Mouse (Mus musculus): ENCODE measurements around the gene Wdr24.

Wdr24 gene

DNA sequence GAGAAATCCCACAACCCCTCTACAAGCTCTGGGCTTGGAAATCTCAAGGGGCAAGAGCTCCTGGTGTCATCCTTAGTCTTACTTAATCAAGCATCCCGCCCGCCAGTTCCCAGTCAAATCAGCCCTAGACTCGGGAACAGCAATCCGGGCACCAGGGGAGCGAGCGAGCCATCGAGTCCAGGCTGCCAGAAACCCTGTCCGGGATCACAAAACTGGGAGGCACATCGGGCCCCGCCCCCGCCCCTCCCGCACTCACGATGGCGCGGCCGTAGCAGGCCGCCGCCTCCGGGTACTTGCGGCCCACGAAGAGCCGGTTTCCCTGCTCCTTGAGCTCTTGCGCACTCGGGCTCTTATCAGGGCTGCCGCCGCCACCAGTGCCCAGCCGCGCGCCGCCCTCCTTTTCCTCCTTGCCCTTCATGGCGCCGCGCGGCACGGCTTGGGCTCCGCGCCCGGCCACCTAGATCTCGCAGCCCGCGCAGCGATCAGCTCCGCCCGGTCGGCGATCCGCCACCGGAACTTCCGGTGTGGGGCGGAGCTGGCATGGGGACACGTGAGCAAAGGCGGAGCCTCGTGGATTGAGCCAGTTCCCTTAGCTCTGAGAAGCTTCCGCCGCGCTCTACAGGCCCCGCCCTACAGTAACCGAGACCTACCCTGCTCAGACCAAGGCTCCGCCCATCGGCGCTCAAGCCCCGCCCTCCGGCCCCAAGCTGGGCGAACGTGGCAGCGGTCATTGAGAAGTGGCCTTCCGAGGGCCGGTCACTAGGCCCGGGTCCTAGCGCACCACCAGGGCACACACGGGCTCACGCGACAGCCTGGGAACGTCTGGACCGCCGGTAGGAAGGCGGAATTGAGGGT lies 9.2 kb downstream of the Wdr24 start:
- DNase-seq, result peak; percentile 99

- no peak for DNase-seq
These were observed 9.8 kb downstream of the Wdr24 start, which contains the start of gene Stub1 for GRCm38 (mm10) chr17:25833291-25833663. Stub1 (minus strand) TSS chr17:25833404.

DNA sequence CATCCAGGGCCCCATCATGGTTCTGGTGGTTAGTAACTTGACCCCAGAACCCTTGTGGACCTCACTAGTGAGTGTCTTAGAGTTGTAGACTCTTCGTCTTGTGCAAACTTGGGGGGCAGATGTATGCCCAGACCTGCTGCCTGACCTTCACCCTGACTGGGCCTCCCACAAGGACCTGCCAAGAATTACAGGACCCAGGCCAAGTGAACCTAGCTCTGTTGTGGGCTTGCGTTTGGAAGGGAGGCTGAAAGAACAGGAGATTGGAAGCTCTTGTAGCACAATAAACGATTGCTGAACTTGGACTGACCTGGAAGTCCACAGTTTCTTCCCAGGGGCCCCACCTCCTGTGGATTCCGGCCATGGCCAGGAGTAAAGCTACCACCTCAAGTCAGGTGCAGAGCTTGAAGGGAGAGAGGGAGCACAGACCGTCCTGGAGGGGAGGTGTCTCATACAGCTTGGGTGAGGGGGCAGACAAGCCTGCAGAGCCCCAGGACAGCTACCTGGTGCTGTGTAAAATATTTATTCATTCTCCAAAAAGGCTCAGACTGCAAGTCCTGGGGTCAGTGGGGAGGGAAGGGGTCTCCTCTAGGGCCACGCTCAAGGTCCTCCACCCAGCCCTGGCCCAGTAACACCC lies 10.7 kb downstream of the Wdr24 start:
- DNase-seq, result peak; percentile 52

DNA sequence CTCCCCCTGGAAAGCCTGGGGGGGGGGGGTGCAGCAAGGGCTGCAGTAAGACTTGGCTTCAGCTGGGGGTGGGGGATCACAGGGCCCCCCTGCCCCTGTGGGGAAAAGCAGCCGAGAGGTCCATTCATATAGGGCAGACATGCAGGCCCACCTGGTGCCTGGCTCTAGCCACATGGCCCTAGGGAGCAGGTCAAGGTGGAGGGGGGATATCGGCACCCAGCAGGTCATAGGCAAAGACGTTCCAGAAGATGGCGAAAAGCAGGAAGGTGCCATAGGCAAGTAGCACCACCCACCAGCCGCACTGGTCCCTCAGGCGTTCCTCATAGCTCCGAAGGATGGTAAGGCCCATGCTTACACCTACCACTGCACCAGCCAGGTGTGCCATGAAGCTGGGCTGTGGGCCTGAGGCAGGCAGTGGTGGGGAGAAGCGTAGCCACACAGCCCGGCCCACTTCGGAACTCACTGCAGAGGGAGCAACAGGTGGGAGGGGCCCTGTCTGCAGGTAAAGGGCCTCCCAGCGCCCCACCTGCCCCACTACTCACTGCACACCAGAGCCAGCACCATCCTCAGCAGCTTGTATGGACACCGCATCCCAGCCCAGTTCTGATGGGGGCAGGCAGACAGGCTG lies 11.3 kb downstream of the Wdr24 start:
- DNase-seq, result peak; percentile 59

- no peak for DNase-seq
These were observed 11.9 kb downstream of the Wdr24 start for GRCm38 (mm10) chr17:25835301-25835700.

- no peak for DNase-seq
These were observed 12.4 kb downstream of the Wdr24 start for GRCm38 (mm10) chr17:25835816-25836215.

GRCm38 (mm10) chr17:25836397-25837075 lies 13.1 kb downstream of the Wdr24 start:
- DNase-seq, result no peak

DNA sequence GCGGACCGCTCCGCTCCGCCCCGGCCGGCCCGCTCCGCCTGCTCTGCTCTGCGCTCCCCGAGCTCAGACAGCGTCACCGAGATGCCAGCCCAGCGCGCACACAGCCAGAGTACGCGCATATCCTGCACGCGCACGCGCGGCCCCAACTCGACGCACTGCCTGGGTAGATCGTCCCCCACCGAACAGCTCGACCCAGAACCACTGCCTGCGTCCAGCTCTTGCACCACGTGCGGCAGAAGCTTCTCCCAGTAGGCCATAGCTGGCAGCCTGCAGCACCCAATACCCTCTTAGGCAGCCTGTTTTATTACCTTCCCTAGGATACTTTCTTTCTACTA lies 13.6 kb downstream of the Wdr24 start, which contains the start of gene Rhbdl1:
Gene Rhbdl1 (minus strand): TSS at position 220 of the 335 bp plus-strand sequence.
- DNase-seq, result peak; percentile 84

DNA sequence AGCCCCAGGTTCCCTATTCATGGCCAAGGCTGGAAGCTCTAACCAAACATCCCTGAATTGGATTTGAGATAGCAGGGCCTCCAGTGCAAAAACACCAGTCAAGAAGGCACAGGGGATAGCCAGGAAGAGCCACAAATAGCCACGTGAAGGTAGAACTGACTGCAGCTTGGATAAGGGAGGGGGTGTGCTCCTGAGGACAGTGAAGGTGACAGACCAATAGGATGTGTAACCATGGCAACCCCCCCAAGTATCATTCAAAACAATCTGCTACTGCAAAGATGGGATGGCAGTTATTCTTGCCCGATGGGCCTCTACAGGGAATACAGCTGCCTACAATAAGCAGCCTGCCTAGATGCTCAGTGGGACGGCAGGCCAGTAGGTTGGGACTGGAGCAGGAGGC lies 14.1 kb downstream of the Wdr24 start:
- DNase-seq, result no peak

- no peak for DNase-seq
These were observed 15.5 kb downstream of the Wdr24 start for GRCm38 (mm10) chr17:25838904-25839303.

- no peak for DNase-seq
These were observed 16.2 kb downstream of the Wdr24 start for GRCm38 (mm10) chr17:25839455-25840235.

GRCm38 (mm10) chr17:25840519-25840918 lies 17.1 kb downstream of the Wdr24 start:
- DNase-seq, result no peak

DNA sequence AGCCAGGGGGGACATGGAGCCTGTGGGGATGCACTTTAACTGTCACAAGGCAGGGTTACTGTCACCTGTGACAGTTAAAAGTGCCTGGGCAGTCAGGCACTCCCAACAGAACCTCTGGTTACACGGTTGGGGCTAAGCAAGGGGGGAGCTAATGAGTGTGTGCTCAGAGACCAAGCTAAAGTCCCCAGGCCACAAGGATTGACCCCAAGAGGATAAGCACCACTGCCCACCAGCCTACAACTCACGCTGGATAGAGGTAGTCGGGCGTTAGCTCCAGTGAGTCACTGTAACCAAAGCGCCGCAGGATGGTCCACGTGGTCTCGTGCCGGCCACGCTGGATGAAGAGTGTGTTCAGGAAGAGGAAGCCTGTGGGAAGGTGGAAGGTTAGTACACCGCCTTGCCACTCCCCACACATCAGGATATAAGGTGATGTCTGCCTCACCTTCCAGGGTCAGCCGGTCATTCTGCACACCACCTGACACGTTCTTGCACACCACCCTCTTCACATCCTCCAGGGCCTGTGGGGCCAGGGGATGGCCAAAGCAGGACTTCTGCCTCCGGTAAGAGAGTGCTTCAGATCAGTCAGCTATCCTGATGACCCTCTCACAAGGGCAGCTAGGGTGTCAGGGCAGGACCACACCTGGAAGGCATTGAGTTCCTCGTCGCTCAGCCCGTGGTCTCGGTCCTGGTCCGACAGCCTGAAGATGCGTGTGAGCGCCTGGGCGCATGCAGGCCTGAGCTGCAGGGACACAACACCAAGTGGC lies 17.9 kb downstream of the Wdr24 start, which contains the start of gene Gm20683:
Gene Gm20683 (minus strand): TSS at position 647 of the 764 bp plus-strand sequence.
- DNase-seq, result no peak

- DNase-seq, result no peak
These were observed 19.1 kb downstream of the Wdr24 start for GRCm38 (mm10) chr17:25842509-25842908.

- DNase-seq, result no peak
These were observed 19.7 kb downstream of the Wdr24 start for GRCm38 (mm10) chr17:25843122-25843521.

GRCm38 (mm10) chr17:25843636-25844395 lies 20.4 kb downstream of the Wdr24 start:
- peak; percentile 61 for DNase-seq

- peak; percentile 90 for DNase-seq
These were observed 21.0 kb downstream of the Wdr24 start, which contains the start of gene Rhot2 for GRCm38 (mm10) chr17:25844396-25844901. Rhot2 (minus strand) TSS chr17:25844851.

DNA sequence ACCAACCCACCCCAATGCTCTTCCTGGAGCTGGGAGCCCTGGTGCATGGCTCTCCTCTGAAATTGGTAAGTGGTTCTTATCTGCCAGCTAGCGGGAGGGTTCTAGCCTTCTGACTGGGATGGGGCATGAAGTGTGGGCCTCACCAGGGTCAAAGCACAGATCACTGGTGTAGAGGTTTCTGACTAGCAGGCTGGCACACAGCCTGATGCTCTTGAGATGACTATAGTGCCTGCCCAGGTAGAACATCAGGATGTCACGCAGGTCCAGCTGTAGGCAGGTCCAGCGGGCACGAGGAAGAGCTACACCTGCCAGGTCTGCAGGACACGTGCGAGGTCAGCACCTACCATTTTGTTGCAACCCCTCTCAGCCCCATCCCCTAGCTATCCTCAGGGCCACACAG lies 36.8 kb downstream of the Wdr24 start:
- no peak for DNase-seq

GRCm38 (mm10) chr17:25860832-25861703 lies 37.6 kb downstream of the Wdr24 start, which contains the start of gene Wdr90:
Wdr90 (minus strand) TSS chr17:25861501.
- DNase-seq, result peak; percentile 86

All from cerebellum, adult 8-10 months (tissue).